Mouse (Mus musculus) G1E (cell line): ENCODE results near the gene Gatad2b.

Experiments used
- CTCF ChIP-seq: IDR thresholded peaks from 2 replicates; pipeline ENCODE4 v1.5.1; 2012; ENCODE audit warnings: low read depth, low read length, inconsistent platforms, mixed read lengths
- GATA1 ChIP-seq: IDR thresholded peaks from 2 replicates; pipeline ENCODE4 v1.6.1; 2012; ENCODE audit warnings: borderline replicate concordance, low read length, inconsistent platforms, mixed read lengths
- POLR2AphosphoS5 ChIP-seq: IDR thresholded peaks from 2 replicates; pipeline ENCODE4 v1.6.1; 2012; ENCODE audit warnings: low read depth, low read length, inconsistent platforms; ENCODE audit not compliant: insufficient replicate concordance
- TAL1 ChIP-seq: conservative IDR thresholded peaks from 2 replicates; pipeline ENCODE4 v1.6.1; 2012; ENCODE audit warnings: low read depth, low read length, inconsistent platforms, mixed read lengths

DNA sequence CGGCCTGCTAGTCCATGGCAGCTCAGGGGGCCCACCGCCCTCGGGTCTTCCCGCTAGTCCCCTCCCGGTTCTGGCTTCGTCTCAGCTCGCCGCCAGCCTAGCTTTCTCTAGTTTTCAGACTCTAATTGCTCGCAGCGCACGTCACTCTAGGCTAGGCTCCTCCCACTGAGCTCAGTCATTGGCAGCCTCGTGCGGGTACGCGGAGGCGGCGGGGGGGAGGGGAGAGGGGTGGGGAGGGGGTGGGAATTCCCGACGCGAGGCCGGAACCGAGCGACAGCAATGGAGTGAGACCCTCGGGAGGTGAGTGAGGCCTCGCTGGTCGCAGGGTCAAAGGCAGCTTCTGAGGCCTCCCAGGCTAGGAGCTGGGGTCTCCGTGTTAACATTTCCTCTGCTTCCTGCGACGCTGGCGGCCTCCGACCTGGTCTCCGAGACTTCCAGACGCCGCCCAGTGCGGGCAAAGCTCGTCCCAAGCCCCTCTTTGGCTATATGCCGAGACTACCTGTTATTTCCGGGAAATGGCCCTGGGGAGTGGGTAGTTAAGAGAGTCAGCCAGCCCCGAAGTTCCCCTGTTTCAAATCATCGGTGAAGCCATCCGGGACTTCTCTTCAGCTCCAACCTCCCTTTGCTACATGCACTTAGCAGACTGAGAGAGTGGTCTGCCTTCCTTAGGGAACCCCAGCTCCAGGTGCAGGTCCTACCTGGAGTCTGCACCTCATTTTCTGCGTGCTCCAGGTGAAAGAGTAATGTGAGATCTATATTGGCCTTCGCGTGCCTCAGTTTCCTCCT lies 44.8 kb upstream of the Gatad2b start, which contains the start of gene Slc39a1:
- TF ChIP-seq CTCF, result no peak
- TF ChIP-seq GATA1, result no peak
- TF ChIP-seq TAL1, result no peak
- no peak for TF ChIP-seq POLR2AphosphoS5
